ENCODE assay signal across 9 mouse cellular contexts in the genomic region with DNA sequence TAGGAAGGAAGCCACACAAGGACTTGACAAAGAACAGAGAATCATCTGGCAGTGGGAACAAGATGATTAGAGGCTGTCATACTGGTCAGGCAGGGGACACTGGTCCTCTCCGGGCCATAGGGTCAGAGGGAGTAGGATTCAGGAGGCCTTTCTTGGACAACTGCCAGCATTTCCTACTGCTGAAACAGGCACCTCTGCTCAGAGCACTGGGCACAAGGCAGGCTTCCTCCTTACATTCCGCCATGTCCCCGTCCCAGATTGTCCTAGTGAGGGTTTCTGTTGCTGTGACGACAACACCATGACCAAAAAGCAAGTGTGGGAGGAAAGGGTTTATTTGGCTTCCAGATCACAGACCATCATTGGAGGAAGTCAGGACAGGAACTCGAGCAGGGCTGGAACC. TPM values are rescaled to one million over a fixed set of nuclear protein-coding genes. Genes with fewer than 3 reads are reported as not detected.
DNase-seq lines count a peak whose midpoint lies in the region; ATAC-seq and TF ChIP-seq lines count a peak whose summit lies in the region.
"Had no signal": no experiment of that assay in that cellular context is flagged by ENCODE, and none has a peak within 500 bp of the region (broad histone marks: within the 10 kb centered on the region; RNA-seq: fewer than 3 reads in every experiment).

No protein-coding gene starts in this region.

- DNase-seq in kidney, adult 11 months, result peak; percentile 37
- DNase-seq in kidney, adult 9 months, result no peak
- peak; percentile 51 to 58 for DNase-seq in cerebellum, adult 2 months
- peak; percentile 67 to 69 for DNase-seq in kidney, postnatal 25 days
- DNase-seq in frontal cortex, adult 2 months (ENCODE audit: extremely low spot score in 1 of 2, low spot score in 1 of 2), result no peak
- no peak for DNase-seq in ovary, postnatal 10 days (ENCODE audit: low spot score)
- DNase-seq in left cerebral cortex, postnatal 14 days (ENCODE audit: low spot score in 2 of 2), result no peak

- no peak for ATAC-seq in forebrain, embryonic 16.5 days

- H3K36me3 ChIP-seq in forebrain, embryonic 16.5 days (ENCODE audit: control insufficient read depth, insufficient read depth), result no peaks in the 10 kb centered on the region
- H3K36me3 ChIP-seq: liver, embryonic 15.5 days had no signal

- intact Hi-C loops in left cerebral cortex, postnatal 14 days (cut with DNase I), result loop anchor here (5.0 kb wide), 1 partner anchor 51 kb away; no protein-coding TSS in a partner anchor

- H3K27ac ChIP-seq in cerebellum, adult 2 months (ENCODE audit: insufficient read depth, low read length), result peak overlapping the region; percentile 19
- peak overlapping the region; percentile 28; the same call in 1 of the 2 replicates for H3K27ac ChIP-seq in forebrain, embryonic 16.5 days (ENCODE audit: low read length)

- TF ChIP-seq CTCF in cerebellum, adult 2 months (IDR thresholded peaks at IDR 0.05; ENCODE audit: borderline replicate concordance, insufficient read depth, low read depth, low read length), result no peak

- no peak overlapping the region for H3K4me2 ChIP-seq in forebrain, embryonic 16.5 days (ENCODE audit: low read length)

- H3K9ac ChIP-seq in forebrain, embryonic 16.5 days (replicated peaks; ENCODE audit: low read depth, low read length), result no peak overlapping the region
- H3K9ac ChIP-seq: liver, embryonic 15.5 days had no signal

- H3K9me3 ChIP-seq in forebrain, embryonic 16.5 days (ENCODE audit: control insufficient read depth, low read length), result no peaks in the 10 kb centered on the region
- H3K9me3 ChIP-seq: liver, embryonic 15.5 days had no signal

- H3K4me3 ChIP-seq in cerebellum, adult 2 months (replicated peaks; ENCODE audit: insufficient read depth, low read depth, low read length), result no peak overlapping the region
- no peak overlapping the region for H3K4me3 ChIP-seq in forebrain, embryonic 16.5 days (replicated peaks; ENCODE audit: low read length)
- H3K4me3 ChIP-seq: liver, embryonic 15.5 days had no signal

- no peak for TF ChIP-seq POLR2A in cerebellum, adult 2 months (IDR thresholded peaks at IDR 0.05; ENCODE audit: borderline replicate concordance, insufficient read depth, low read length)

- no peaks in the 10 kb centered on the region for H3K27me3 ChIP-seq in cerebellum, adult 2 months (ENCODE audit: control insufficient read depth, insufficient read depth, low read length)
- H3K27me3 ChIP-seq in forebrain, embryonic 16.5 days (replicated peaks; ENCODE audit: control insufficient read depth, insufficient read depth, low read length), result no peaks in the 10 kb centered on the region

- WGBS in cerebellum, adult 2 months, result 51% methylated on average over 5 of the region's 5 CpGs
- WGBS in forebrain, embryonic 16.5 days, result 70% methylated on average over 5 of the region's 5 CpGs

- H3K4me1 ChIP-seq in cerebellum, adult 2 months (ENCODE audit: control insufficient read depth, insufficient read depth, low read length), result peaks cover 28% of the 10 kb centered on the region
- peaks cover 37% of the 10 kb centered on the region for H3K4me1 ChIP-seq in forebrain, embryonic 16.5 days (replicated peaks; ENCODE audit: control insufficient read depth, insufficient read depth, low read length)

RNA-seq across cellular contexts. Expression of a gene that starts 56.4 kb away (rescaled TPM):
- 39.2 and 40.0 TPM in 2 replicates for polyA plus RNA-seq in cerebellum, adult 2 months (2012; rRNA removed)
- 36.5 and 41.4 TPM in 2 replicates for polyA plus RNA-seq in forebrain, embryonic 16.5 days (2015; fragmentation: Nextera tagmentation; extraction: Ambion mirVana)
- 51.9 and 57.3 TPM in 2 replicates for polyA plus RNA-seq in frontal cortex, adult 2 months (2012; rRNA removed)
- 10 to 100 TPM; 24.1 to 24.2 TPM for total RNA-seq in left cerebral cortex, postnatal 14 days (2021)

Comparison
In these comparisons a context has a peak if more than half of its experiments do, and no peak if none do; other contexts are left out.
1. DNase-seq: peak in kidney, adult 11 months (single experiment), cerebellum, adult 2 months (2 of 2) and kidney, postnatal 25 days (2 of 2); none in kidney, adult 9 months (single experiment), frontal cortex, adult 2 months (0 of 2), ovary, postnatal 10 days (single experiment) and left cerebral cortex, postnatal 14 days (0 of 2).